Mouse (Mus musculus): ENCODE data around the gene Gramd1a. TPM values are rescaled to one million over a fixed set of nuclear protein-coding genes. Genes with fewer than 3 reads are reported as not detected.

The Gramd1a gene
- total RNA-seq, 2 experiments from 2014 or later = 123 to 134 TPM

- DNase-seq (ENCODE audit: low spot score in 2 of 2) = peak; percentile 41 to 57
Measured at GRCm38 (mm10) chr7:31151301-31152241, 4.1 kb downstream of the Gramd1a start.

- DNase-seq (ENCODE audit: low spot score in 2 of 2) = peak; percentile 83 to 90
Measured at GRCm38 (mm10) chr7:31150566-31151300, 5.0 kb downstream of the Gramd1a start.

- DNase-seq (ENCODE audit: low spot score in 2 of 2) = no peak
Measured at GRCm38 (mm10) chr7:31149751-31150565, 5.7 kb downstream of the Gramd1a start.

GRCm38 (mm10) chr7:31149271-31149670, 6.4 kb downstream of the Gramd1a start:
- DNase-seq (ENCODE audit: low spot score in 2 of 2) = no peak

- no peak for DNase-seq (ENCODE audit: low spot score in 2 of 2)
Measured at GRCm38 (mm10) chr7:31148756-31149155, 6.9 kb downstream of the Gramd1a start.

- DNase-seq (ENCODE audit: low spot score in 2 of 2) = no peak
Measured at GRCm38 (mm10) chr7:31148086-31148485, 7.6 kb downstream of the Gramd1a start.

- no peak for DNase-seq (ENCODE audit: low spot score in 2 of 2)
Measured at GRCm38 (mm10) chr7:31145596-31146160, 10.0 kb downstream of the Gramd1a start.

GRCm38 (mm10) chr7:31144886-31145285, 10.8 kb downstream of the Gramd1a start:
- DNase-seq (ENCODE audit: low spot score in 2 of 2) = no peak

GRCm38 (mm10) chr7:31140941-31141340, 14.8 kb downstream of the Gramd1a start:
- no peak for DNase-seq (ENCODE audit: low spot score in 2 of 2)

- no peak for DNase-seq (ENCODE audit: low spot score in 2 of 2)
Measured at GRCm38 (mm10) chr7:31140302-31140701, 15.4 kb downstream of the Gramd1a start.

GRCm38 (mm10) chr7:31139765-31140164, 15.9 kb downstream of the Gramd1a start:
- no peak for DNase-seq (ENCODE audit: low spot score in 2 of 2)

GRCm38 (mm10) chr7:31135717-31136116, 20.0 kb downstream of the Gramd1a start:
- DNase-seq (ENCODE audit: low spot score in 2 of 2) = no peak

GRCm38 (mm10) chr7:31131866-31132265, 23.8 kb downstream of the Gramd1a start:
- DNase-seq (ENCODE audit: low spot score in 2 of 2) = no peak

GRCm38 (mm10) chr7:31130841-31131240, 24.9 kb downstream of the Gramd1a start:
- DNase-seq (ENCODE audit: low spot score in 2 of 2) = peak; percentile 61 to 72

- no peak for DNase-seq (ENCODE audit: low spot score in 2 of 2)
Measured at GRCm38 (mm10) chr7:31130197-31130596, 25.5 kb downstream of the Gramd1a start.

GRCm38 (mm10) chr7:31128157-31128705, 27.5 kb downstream of the Gramd1a start:
- DNase-seq (ENCODE audit: low spot score in 2 of 2) = no peak

GRCm38 (mm10) chr7:31126851-31127724, 28.6 kb downstream of the Gramd1a start, which contains the start of gene Scn1b:
Gene Scn1b (minus strand): TSS chr7:31127003.
- peak in 1 of 2 experiments; percentile 57 for DNase-seq (ENCODE audit: low spot score in 2 of 2)

GRCm38 (mm10) chr7:31126211-31126751, 29.4 kb downstream of the Gramd1a start:
- DNase-seq (ENCODE audit: low spot score in 2 of 2) = peak in 1 of 2 experiments; percentile 51

GRCm38 (mm10) chr7:31125116-31125515, 30.6 kb downstream of the Gramd1a start:
- DNase-seq (ENCODE audit: low spot score in 2 of 2) = no peak
